Mouse (Mus musculus) layer of hippocampus, postnatal 14 days (tissue): ENCODE measurements around the gene Serpina3j. TPM values are rescaled to one million over a fixed set of nuclear protein-coding genes. Genes with fewer than 3 reads are reported as not detected.

Source experiments
- total RNA-seq, 2 experiments: library from RNA; stranded (reverse); gene quantifications; 2 replicates each; pipeline ENCODE4 v1.2.3; 2021

Gene Serpina3j
- total RNA-seq, 2 experiments from 2014 or later: not detected

Other genes starting within 250 kb of the Serpina3j start
- gene Serpina5, start 213.4 kb upstream of the Serpina3j start, total RNA-seq: not detected
- not detected for gene Serpina3a, start 201.8 kb upstream of the Serpina3j start, total RNA-seq
- not detected for gene Serpina3b, start 186.6 kb upstream of the Serpina3j start, total RNA-seq
- under 1 TPM in 1 of 2 experiments, not detected in 1; 0.32 TPM for gene Serpina3c, start 160.7 kb upstream of the Serpina3j start, total RNA-seq
- not detected for gene Serpina3f, start 100.0 kb upstream of the Serpina3j start, total RNA-seq
- 1 to 10 TPM in 1 of 2 experiments, under 1 TPM in 1; 0.76 to 1.2 TPM for gene Serpina3g, start 78.3 kb upstream of the Serpina3j start, total RNA-seq
- gene Serpina3i, start 51.4 kb upstream of the Serpina3j start, total RNA-seq: under 1 TPM; 0.64 to 0.88 TPM
- not detected for gene Serpina3k, start 23.9 kb downstream of the Serpina3j start, total RNA-seq
- gene Serpina3m, start 23.9 kb downstream of the Serpina3j start, total RNA-seq: under 1 TPM in 1 of 2 experiments, not detected in 1; 0.45 TPM
- 10 to 100 TPM; 51.3 to 54.4 TPM for gene Serpina3n, start 92.2 kb downstream of the Serpina3j start, total RNA-seq
- not detected for gene Gsc, start 158.8 kb downstream of the Serpina3j start, total RNA-seq